Mouse (Mus musculus) forebrain, embryonic 10.5 days (tissue): ENCODE measurements around the gene Trim9. TPM values are rescaled to one million over a fixed set of nuclear protein-coding genes. Genes with fewer than 3 reads are reported as not detected.

Experiments used
- DNase-seq: peaks from one replicate; pipeline ENCODE4 v3.0.0-alpha.2; 2017; ENCODE audit warnings: low spot score; ENCODE audit errors: extremely low spot score
- H3K27ac ChIP-seq: fragments of 300-500 bp; sonication (generic); 2 replicates; pipeline ENCODE4 v1.5.1; 2016; ENCODE audit warnings: mild to moderate bottlenecking
- H3K27me3 ChIP-seq: fragments of 300-500 bp; sonication (generic); 2 replicates; pipeline ENCODE4 v1.6.1; 2016; ENCODE audit warnings: mild to moderate bottlenecking; ENCODE audit not compliant: poor library complexity, severe bottlenecking
- H3K36me3 ChIP-seq: fragments of 300-500 bp; sonication (generic); replicated peaks from 2 replicates; pipeline ENCODE4 v1.6.1; 2016; ENCODE audit warnings: mild to moderate bottlenecking, moderate library complexity
- H3K4me1 ChIP-seq: fragments of 300-500 bp; sonication (generic); 2 replicates; pipeline ENCODE4 v1.6.1; 2016
- H3K4me3 ChIP-seq: fragments of 300-500 bp; sonication (generic); 2 replicates; pipeline ENCODE4 v1.5.1; 2016; ENCODE audit warnings: mild to moderate bottlenecking, moderate library complexity
- H3K9me3 ChIP-seq: fragments of 300-500 bp; sonication (generic); 2 replicates; pipeline ENCODE4 v1.6.1; 2016; ENCODE audit warnings: mild to moderate bottlenecking, moderate library complexity
- WGBS: fragments of 180-500 bp; shearing (Covaris S2); methylation state at CpG from one replicate; pipeline ENCODE4 v1.1.7; 2016; 5-methylcytosine and 5-hydroxymethylcytosine counted together
- polyA plus RNA-seq: library from polyadenylated mRNA; unstranded; fragments of >200 nt; fragmentation: Nextera tagmentation; extraction: Ambion mirVana; gene quantifications from 2 replicates; pipeline ENCODE4 v1.2.1, GENCODE M21; 2016

Trim9 gene
- polyA plus RNA-seq, 1 experiment from 2014 or later: 10.1 TPM

- H3K4me1 ChIP-seq: peaks cover 13% of the 10 kb centered on the region
- H3K36me3 ChIP-seq: no peaks in the 10 kb centered on the region
- DNase-seq: no peak
- WGBS: 87% methylated on average over 8 of the region's 8 CpGs
- no peaks in the 10 kb centered on the region for H3K9me3 ChIP-seq
- H3K4me3 ChIP-seq: no peak overlapping the region
- H3K27me3 ChIP-seq: no peaks in the 10 kb centered on the region
- H3K27ac ChIP-seq: no peak overlapping the region
Observed at GRCm38 (mm10) chr12:70214281-70214680, 133.1 kb downstream of the Trim9 start.

- H3K27ac ChIP-seq: no peak overlapping the region
- no peaks in the 10 kb centered on the region for H3K27me3 ChIP-seq
- H3K4me3 ChIP-seq: no peak overlapping the region
- no peak for DNase-seq
- peaks cover 13% of the 10 kb centered on the region for H3K4me1 ChIP-seq
- 90% methylated on average over 6 of the region's 6 CpGs for WGBS
- H3K36me3 ChIP-seq: no peaks in the 10 kb centered on the region
- no peaks in the 10 kb centered on the region for H3K9me3 ChIP-seq
Observed at GRCm38 (mm10) chr12:70213601-70214000, 133.8 kb downstream of the Trim9 start.

- Histone ChIP-seq H3K36me3 (no peaks in the 10 kb centered on the region), H3K27ac (no peak overlapping the region), H3K4me1 (peaks cover 13% of the 10 kb centered on the region), H3K27me3 (no peaks in the 10 kb centered on the region), H3K9me3 (no peaks in the 10 kb centered on the region), H3K4me3 (no peak overlapping the region)
- DNase-seq: no peak
- 82% methylated on average over 4 of the region's 4 CpGs for WGBS
Observed at GRCm38 (mm10) chr12:70212501-70212900, 134.9 kb downstream of the Trim9 start.

- Histone ChIP-seq H3K27me3 (no peaks in the 10 kb centered on the region), H3K4me1 (peaks cover 3% of the 10 kb centered on the region; the same call in 1 of the 2 replicates), H3K36me3 (no peaks in the 10 kb centered on the region), H3K9me3 (no peaks in the 10 kb centered on the region), H3K4me3 (no peak overlapping the region), H3K27ac (no peak overlapping the region)
- WGBS: 76% methylated on average over 5 of the region's 5 CpGs
- no peak for DNase-seq
Observed at GRCm38 (mm10) chr12:70208214-70208613, 139.2 kb downstream of the Trim9 start.

- WGBS: 84% methylated on average over 8 of the region's 8 CpGs
- peaks cover 9% of the 10 kb centered on the region; the same call in 1 of the 2 replicates for H3K4me1 ChIP-seq
- DNase-seq: no peak
- H3K4me3 ChIP-seq: no peak overlapping the region
- H3K27ac ChIP-seq: no peak overlapping the region
- no peaks in the 10 kb centered on the region for H3K9me3 ChIP-seq
- no peaks in the 10 kb centered on the region for H3K27me3 ChIP-seq
- H3K36me3 ChIP-seq: no peaks in the 10 kb centered on the region
Observed at GRCm38 (mm10) chr12:70204433-70204832, 143.0 kb downstream of the Trim9 start.

GRCm38 (mm10) chr12:70201926-70202529 is 145.4 kb downstream of the Trim9 start:
- 78% methylated on average over 5 of the region's 5 CpGs for WGBS
- Histone ChIP-seq H3K4me1 (peaks cover 9% of the 10 kb centered on the region; the same call in 1 of the 2 replicates), H3K4me3 (no peak overlapping the region), H3K9me3 (no peaks in the 10 kb centered on the region), H3K27me3 (no peaks in the 10 kb centered on the region), H3K27ac (no peak overlapping the region), H3K36me3 (no peaks in the 10 kb centered on the region)
- no peak for DNase-seq

GRCm38 (mm10) chr12:70196341-70196740 is 151.1 kb downstream of the Trim9 start:
- no peak overlapping the region for H3K27ac ChIP-seq
- peaks cover 18% of the 10 kb centered on the region for H3K4me1 ChIP-seq
- WGBS: 85% methylated on average over 5 of the region's 5 CpGs
- no peaks in the 10 kb centered on the region for H3K36me3 ChIP-seq
- no peaks in the 10 kb centered on the region for H3K27me3 ChIP-seq
- H3K4me3 ChIP-seq: no peak overlapping the region
- DNase-seq: no peak
- H3K9me3 ChIP-seq: peaks cover 3% of the 10 kb centered on the region; the same call in 1 of the 2 replicates

GRCm38 (mm10) chr12:70195426-70195825 is 152.0 kb downstream of the Trim9 start:
- no peaks in the 10 kb centered on the region for H3K36me3 ChIP-seq
- no peaks in the 10 kb centered on the region for H3K27me3 ChIP-seq
- WGBS: 97% methylated on average over 6 of the region's 6 CpGs
- peaks cover 11% of the 10 kb centered on the region for H3K4me1 ChIP-seq
- DNase-seq: no peak
- H3K27ac ChIP-seq: no peak overlapping the region
- H3K9me3 ChIP-seq: peaks cover 4% of the 10 kb centered on the region; the same call in 1 of the 2 replicates
- no peak overlapping the region for H3K4me3 ChIP-seq

Other genes starting within 250 kb of the Trim9 start
- gene Nin, start 233.9 kb downstream of the Trim9 start, polyA plus RNA-seq: 8.9 and 9.7 TPM in 2 replicates
- gene Abhd12b, start 193.5 kb downstream of the Trim9 start, polyA plus RNA-seq: not detected in 2 replicates
- gene Pygl, start 116.1 kb downstream of the Trim9 start, polyA plus RNA-seq: 9.7 and 10.8 TPM in 2 replicates
- gene Tmx1, start 105.5 kb upstream of the Trim9 start, polyA plus RNA-seq: 127 and 139 TPM in 2 replicates